Mouse (Mus musculus): ENCODE measurements around the gene Neto2.
"Not testable (repeated sequence)": the region's sequence is repeated elsewhere in the genome, so short reads cannot be mapped to it uniquely, and the experiment has no call there.

Neto2 gene

DNA sequence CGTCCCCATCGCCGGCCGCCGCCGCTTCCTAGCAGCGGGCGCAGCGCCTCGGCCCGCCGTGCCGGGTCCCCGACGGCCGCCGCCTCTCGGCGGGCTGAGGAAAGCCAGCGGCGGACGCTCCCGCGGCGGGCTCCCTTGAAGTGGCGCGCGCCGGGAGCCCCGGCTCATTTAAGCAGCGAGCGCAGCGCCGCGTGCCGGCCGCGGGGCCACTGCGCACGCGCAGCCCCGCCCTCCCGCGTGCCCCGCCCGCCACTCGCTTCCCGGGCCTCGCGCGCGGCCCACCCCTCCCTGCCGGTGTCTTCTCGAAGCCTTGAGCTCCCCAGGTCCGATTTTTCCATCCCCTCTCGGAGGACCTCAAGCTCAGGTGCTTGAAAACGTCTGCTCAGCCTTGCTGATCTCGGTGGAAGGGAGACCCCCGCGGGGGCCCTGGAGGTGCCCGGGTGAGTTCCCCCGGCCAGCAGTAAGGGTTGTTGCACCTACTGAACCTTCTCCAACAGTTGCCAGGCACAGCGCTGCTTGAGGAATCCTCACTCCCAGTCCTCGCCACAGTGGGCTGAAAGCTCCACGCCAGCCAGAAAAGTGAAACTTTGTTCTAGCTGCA, at the start of gene Neto2:
Gene Neto2 (minus strand): TSS at position 174 of the 601 bp plus-strand sequence.
- DNase-seq (ENCODE audit: low read depth, low spot score): peak; percentile 84

DNA sequence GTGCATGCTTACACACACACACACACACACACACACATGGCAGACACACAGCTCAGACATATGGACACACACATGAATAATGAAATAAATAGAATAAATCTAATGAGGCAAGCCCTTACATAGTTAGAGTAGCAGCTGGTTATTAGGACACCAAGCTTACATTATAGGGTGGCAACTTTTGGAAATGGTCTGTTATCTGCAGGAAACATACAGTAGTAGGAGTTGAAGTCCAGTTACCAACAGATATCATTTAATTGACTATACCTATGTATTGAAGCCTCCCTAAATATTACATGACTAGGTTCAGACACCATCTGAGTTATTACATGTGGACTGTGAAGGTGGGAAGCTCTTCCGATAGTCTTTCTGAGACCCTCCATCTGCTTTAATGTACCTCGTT, 44.3 kb upstream of the Neto2 start:
- no peak for DNase-seq (ENCODE audit: low read depth, low spot score)

DNA sequence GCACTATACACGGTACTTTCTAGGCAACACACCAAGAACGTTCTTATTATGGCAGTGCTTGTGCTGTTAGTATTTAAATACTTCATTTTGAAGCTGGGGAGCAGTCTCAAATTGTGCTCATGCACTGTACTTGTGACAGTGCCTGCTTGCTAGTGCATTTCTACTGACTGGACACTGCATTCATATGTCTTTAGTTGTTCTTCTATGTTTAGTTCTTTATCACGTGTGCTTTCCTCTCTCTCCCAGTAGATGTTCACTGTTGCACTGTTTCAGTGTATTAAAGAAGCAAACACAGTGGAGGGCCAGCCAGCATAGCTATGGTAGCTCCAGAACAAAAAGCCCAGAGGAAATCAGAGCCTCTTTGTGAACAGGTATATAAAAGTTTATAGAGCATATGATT, 29.8 kb upstream of the Neto2 start:
- no peak for DNase-seq (ENCODE audit: low read depth, low spot score)

DNA sequence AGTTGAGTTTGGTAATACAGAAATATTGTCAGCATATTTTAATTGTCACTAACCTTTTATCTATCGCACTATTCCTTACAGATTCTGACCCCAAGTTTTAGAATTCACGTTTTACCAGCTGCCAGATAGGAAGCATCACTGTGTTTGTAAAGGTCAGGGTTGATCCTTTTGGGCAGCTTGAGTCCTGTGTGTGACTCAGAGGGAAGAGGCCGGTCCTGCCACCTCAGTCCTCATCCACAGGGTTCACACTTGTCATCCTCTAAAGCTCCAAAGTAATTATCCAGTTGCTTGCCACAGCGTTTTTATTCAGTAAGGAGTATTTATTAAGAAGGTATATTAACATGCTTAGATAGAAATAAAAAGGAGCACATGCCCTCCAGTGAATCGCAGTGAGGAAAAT, 16.5 kb upstream of the Neto2 start:
- DNase-seq (ENCODE audit: low read depth, low spot score): no peak

DNA sequence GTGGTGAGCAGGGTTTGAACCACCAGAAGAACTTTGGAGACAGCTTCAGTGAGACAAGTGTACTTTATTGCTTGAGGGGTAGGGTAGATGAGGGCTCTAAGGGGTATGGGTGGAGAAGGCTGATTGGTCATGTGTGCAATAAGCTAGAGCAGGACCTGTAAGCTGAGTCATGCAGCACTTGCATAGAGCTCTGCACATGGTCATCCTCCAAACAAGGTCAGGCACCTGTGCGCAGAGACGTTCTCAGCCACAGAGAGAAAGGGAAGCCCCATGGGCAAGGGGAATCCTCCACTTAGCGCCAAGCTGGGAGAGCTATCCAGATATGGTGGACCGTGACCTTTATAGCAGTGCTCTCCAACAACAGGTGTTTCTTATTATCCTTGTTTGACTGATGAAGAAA, 16.0 kb upstream of the Neto2 start:
- peak; percentile 88 for DNase-seq (ENCODE audit: low read depth, low spot score)

DNA sequence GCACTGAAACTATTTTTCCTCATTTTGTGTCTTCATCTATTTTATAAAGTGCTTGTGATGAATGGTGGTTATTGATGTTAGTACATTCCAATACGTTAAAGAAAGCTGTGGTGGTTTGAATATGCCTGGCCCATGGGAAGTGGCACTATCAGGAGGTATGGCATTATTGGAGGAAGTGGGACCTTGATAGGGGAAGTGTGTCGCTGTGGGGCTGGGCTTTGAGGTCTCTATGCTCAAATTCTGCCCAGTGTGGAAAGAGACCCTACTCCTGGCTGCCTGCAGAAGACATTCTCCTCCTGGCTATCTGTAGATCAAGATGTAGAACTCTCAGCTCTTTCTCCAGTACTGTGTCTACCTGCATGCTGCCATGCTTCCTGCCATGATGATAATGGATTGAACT, 6.3 kb upstream of the Neto2 start:
- no peak for DNase-seq (ENCODE audit: low read depth, low spot score)

DNA sequence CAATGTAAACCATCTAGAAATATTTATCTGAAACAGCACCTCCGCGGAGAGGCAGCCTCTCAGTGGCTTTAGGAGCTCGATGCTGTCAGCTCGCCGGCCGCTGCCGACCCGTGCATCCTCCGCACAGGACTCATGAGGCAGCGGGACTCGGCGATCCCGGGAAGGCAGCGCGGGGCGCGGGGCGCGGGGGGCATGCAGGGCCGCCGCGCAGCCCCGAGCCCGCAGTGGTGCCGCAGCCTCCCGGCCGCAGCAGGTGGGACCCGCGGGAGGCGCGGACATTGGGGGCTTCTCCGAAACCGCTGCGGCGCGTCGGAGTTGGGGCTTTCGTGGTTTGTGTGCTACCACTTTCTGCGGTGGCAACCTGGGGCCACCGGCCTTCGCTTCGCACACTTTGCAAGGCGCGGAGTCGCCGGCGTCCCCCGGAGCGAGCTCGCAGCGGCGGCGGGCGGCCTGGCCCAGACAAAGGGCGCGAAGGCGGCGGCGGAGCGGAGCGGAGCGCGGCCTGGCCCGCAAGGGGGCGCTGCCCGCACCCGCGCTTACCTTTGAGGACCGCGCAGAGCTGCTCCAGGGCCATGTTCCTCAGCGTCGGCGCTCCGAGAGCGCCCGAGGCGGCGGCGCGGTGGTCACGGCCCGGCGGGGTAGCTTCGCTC, 498 bp downstream of the Neto2 start:
- peak; percentile 87 for DNase-seq (ENCODE audit: low read depth, low spot score)

DNA sequence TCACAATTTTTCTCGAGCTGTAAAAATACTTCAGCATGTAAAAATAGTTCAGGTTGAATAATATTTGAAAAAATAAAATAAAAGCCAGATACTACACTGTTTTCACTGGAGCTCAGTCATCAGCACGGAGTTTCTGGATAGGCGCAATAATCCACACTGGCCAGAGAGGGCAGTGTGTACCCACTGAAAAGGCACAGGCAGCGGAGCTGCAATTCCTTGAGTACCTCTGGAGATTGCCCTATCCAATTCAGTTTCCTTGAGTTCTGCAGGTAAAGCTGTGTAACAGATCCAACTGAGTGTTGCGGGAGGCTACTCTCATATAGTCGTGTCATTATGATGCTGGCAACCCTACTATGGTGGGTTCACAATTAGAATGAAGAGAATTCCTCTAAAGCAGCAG, 1.7 kb downstream of the Neto2 start:
- DNase-seq (ENCODE audit: low read depth, low spot score): peak; percentile 82

DNA sequence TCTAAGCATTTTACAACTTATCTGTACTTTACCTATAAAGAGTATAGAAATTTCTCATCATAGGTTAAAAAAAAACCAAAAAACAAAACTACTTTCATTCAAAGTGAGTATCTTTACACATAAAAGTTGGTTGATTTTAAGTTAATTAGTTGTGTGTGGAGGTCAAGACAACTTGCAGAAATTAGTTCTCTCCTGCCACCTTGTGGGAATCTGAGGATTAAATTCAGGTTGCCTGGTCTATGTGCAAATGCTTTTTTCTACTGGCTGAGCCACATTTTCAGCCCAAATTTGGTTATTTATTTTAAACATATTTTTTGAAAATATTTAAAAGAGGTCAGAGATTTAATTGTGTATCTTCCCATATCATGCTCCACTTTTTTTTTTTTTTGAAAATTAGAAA, 35.6 kb downstream of the Neto2 start:
- peak; percentile 56 for DNase-seq (ENCODE audit: low read depth, low spot score)

DNA sequence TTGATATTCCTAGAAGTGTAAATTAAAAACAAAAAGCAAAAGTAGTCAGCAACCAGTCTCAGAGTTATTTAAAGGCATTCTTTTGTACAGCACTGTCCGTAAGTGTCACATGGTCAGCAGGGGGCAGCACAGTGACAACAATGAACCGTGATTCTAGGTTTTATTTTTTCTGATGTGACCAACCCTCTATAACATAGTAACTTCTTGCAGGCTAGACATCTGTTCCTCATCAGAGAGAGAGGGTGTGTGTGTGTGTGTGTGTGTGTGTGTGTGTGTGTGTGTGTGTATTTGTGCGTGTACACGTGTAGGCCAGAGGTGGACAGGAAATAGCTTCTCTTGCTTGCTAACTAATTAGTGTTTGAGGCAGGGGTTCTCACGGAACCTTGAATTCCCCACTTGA, 38.7 kb downstream of the Neto2 start:
- DNase-seq (ENCODE audit: low read depth, low spot score): peak; percentile 73

DNA sequence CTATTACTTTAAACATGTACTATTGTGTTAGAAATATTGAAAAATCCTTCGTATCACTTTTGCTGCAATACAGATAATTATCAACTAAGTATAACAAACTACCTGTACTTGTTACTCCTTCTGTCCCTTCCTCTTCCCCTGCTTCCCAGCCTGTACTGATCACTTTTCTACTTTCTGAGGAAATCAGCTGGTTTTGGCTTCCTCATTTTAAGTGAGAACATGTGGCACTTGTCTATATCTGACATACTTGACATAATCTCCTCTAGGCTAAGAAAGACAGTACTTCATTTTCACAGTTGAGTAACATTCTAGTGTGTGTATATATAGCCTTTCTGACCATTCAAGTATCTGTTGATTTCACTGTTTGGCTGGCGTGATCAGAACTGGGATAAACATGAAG, 49.5 kb downstream of the Neto2 start:
- no peak for DNase-seq (ENCODE audit: low read depth, low spot score)

DNA sequence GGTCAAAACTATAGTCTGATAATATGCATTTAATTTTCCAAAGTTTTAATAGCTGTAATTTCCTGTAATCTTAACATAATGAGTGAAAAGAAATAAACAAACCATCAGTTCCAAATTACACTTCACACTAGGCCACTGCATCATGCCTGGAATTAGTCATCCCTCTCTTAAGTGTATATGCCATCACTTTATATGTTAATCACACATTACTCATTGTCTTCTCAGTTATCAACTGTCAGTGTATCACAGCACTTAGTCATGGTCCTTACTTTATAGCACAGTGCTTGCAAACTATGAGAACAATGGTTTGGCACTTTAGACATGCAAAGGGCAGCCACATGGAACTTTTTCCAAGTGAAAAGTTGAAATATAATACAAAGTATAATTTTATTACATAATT, 52.2 kb downstream of the Neto2 start:
- no peak for DNase-seq (ENCODE audit: low read depth, low spot score)

DNA sequence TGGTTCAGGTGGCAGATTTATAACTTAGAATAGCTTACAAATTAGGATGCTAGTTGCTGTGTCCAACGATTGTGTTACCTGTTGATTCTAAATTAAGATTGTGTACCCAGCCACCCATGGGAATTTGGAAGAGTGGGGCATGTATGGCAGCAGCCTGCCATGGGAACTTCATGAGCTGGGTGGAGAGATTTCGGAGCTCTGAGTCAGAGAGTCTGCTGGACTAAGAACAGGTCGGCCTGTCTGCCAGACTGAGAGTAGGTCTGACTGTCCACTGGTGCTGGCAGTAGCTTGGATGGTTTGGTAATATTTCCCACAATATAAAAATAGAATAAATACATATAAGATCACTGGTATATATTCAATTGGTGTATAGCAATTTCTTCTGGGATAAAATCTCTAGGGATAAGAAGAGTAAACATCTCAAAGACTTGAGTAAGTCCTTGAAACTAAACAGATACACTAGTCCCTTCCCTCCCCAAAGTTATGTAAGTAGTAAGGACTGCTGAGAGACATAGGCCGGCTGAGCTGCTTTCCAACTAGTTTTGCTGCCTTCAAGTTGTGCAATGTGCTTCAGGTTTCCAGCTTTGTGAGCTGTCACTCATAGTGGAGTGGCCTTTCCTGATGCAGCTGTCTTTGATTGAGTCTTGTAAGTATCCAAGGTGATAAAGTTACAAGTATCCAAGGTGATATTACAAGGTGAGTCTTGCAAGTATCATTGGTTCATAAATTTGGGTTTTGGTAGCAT, 55.6 kb downstream of the Neto2 start:
- DNase-seq (ENCODE audit: low read depth, low spot score): no peak

DNA sequence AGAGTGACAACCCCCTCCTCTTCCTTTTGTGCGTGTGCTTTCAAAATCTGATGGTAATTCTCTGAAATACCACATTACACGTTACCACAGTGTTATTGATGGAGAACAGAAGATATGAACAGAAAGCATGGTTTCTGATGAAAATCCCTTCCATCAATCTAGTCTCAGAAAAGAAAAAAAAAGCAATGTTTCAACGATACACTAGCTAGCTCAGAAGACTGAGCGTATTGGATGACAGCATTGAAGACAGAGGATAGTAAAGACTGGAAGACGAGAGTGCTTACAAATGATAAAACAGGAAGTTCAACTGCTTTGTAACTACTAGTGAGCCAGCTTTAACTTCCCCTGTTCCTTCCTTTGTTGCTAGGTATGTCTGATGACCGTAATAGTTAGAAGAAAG, 76.3 kb downstream of the Neto2 start:
- no peak for DNase-seq (ENCODE audit: low read depth, low spot score)

DNA sequence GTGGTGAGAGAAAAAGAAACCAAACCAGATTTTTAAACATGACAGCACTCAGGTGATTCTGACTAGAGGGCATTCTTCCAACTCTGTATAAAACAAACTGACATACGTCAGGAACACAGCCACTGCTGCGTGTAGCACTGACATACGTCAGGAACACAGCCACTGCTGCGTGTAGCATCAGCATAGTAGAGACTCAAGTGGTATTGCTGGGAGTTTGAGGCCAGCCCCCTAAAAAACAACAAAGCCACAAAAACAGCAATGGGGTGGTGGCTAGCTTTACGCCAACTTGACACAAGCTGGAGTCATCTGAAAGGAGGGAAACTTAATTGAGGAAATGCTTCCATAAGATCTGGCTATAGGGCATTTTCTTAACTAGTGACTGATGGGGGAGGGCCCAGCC, 77.5 kb downstream of the Neto2 start:
- no peak for DNase-seq (ENCODE audit: low read depth, low spot score)

DNA sequence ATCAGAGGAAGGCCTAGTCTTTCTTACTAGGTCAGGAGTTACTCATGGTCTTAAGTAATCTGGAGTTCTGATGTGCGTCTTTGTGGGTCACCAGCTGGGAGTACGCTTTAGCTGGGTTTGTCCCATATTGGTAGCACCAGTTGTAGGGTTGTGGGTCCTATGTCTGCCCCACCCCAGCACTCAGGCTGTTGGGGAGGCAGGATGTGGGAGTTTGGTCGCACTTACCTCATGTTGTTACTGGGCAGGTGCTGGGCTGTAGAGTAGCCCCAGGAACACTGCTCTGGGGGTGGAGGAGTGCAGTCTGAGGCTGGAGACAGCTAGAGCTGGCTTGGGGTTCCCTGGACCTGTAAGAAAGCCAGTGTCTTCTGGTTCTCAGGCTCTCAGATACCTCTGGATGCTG, 81.9 kb downstream of the Neto2 start:
- no peak for DNase-seq (ENCODE audit: low read depth, low spot score)

DNA sequence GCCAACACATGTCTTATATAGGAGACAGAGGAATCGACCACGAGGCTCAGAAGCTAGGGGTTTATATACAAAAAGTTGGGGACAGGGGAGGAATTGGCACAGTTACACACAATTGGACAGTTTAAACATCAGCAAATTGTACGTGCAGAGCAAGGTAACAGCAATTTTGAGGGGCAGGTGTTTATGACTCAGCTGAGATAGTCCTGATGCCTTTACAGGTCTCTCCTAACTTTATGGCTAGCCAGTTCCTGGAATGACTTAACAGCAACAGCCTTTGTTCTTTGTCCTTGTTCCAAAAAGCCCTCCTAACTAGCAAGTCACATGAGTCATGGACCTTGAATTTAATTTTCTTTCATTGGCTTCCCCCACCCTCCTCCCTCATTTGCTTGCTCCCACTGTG, 83.6 kb downstream of the Neto2 start:
- DNase-seq (ENCODE audit: low read depth, low spot score): not testable (repeated sequence)

DNA sequence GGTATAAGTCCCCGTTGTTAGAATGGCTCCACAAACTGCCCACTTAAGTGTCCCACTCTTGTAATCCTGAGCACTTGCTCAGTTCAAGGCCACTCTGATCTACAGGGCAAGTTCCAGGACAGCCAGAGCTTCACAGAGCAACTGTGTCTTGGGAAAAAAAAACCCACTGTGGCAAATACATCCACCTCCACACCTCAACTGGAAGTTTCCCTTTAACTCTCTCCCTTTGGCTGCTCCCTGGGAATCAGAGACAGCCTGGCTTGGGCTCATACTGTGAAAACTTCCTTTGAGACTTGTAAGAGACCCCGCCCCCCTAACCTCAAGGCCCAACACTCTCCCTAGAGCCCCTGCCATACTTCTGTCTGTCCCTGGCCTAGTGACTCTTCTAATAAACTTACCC, 91.9 kb downstream of the Neto2 start:
- no peak for DNase-seq (ENCODE audit: low read depth, low spot score)

DNA sequence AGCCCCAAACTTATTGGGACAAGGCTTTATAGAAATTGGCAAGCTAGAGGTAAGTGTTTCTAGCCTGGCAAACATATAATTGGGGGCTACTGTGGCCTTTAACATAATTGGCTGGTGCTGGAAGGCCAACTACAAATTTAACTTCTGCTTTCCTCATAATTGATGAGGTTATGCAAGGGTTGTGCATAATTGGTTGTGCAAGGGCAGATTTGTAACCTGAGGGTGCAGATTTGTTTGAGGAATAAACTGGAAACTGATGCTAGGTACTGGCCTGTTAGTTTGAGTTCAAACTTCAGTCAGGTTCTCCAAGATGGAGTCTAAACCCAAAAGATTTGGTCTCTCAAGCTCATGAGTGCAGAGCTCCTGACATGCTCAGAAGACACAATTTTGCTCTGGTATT, 92.9 kb downstream of the Neto2 start:
- DNase-seq (ENCODE audit: low read depth, low spot score): no peak

DNA sequence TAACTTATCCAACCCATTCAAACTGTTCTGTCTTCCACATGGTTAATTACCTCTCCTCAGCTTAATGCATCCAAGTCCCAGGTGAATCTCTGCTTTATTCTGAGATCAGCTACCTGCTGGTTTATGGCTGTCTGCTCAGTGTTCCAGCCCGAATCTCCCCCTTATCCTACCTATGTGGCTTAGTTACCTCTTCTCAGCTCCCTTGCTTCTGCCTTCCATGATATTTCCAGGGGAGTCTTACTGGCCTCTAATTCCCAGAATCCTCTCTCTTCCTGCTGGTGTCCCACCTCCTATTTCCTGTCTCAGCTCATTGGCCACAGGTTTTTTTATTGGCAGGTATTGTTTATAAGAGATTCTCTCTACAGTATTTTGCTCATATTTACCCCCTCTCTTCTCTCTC, 93.8 kb downstream of the Neto2 start:
- DNase-seq (ENCODE audit: low read depth, low spot score): no peak

DNA sequence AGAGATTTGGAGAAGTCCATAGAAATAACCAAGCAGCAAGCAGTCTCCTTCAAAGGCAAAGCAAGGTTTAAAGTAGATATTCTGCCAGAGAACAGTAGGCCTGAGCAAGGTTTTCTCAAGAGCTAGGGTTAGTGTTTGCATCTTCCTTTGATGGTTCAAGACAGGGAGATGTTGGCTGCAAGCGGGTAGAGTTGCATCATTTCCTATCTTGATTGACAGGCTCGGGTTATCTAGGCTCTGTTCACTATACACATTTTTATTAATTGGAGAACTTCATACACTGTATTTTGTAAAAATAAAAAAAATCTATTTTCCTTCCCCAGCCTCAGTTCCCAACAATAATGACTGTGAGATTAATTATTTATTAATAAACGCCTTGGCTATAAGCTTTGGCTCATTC, 94.2 kb downstream of the Neto2 start:
- no peak for DNase-seq (ENCODE audit: low read depth, low spot score)

DNA sequence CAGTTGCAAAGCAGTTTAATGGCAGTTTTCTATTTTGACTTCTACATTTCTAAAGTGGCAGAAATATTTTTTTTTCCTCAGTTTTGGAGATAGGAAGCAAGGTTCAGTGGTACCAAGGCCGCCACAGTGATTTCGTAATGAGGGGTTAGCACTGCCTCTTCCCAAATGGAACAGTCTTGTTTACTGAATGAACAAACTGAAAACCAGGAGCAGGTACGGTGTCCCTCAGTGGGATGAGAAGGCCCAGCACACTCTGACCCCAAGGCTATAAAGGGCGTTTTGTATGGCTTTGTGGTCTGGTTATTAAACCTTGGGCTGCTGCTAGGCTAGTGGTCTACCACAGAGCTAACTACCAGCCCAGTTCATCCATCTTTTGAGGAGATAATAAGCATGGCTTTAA, 96.5 kb downstream of the Neto2 start:
- no peak for DNase-seq (ENCODE audit: low read depth, low spot score)

DNA sequence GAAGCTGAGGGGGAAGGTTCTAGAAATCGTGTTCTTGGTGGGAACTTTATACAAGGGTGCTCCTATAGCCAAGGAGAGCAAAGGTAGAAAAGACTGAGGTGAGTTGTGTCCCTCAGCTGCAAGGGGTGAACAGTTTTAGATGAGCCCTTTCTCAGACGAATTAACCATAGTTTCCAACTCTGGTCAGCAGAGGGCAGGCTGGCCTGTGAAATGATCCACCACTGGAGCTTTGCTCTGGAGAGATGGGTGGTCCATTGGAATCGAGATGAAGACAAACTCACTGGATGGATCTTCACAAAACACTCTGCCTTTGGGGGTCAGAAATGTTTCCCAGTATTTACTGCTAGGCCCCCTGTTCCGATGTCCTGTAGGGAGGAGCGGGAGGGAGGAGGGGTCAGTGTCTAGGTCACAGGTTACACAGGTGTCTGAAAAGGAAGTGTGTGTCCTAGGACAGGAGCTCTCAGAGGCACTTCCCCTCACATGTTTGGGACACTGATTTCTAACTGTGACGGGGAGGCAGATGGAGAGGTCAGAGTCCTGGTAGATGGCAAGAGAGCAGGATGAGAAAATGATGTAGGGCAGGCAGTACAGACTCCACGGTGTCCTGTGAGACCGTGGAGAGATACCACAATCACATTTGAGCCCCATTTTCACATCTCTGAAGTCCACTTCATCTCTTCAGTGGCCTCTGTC, 97.4 kb downstream of the Neto2 start:
- DNase-seq (ENCODE audit: low read depth, low spot score): peak; percentile 54

Measured in A20 (cell line).